ENCODE assay signal across 13 mouse cellular contexts in genomic region chr2:163356113-163356840, GRCm38 (mm10). TPM values are rescaled to one million over a fixed set of nuclear protein-coding genes. Genes with fewer than 3 reads are reported as not detected.
DNase-seq lines count a peak whose midpoint lies in the region; ATAC-seq and TF ChIP-seq lines count a peak whose summit lies in the region.
"Had no signal": no experiment of that assay in that cellular context is flagged by ENCODE, and none has a peak within 500 bp of the region (broad histone marks: within the 10 kb centered on the region; RNA-seq: fewer than 3 reads in every experiment).

No protein-coding gene starts in this region.

- peak; percentile 78 for ATAC-seq in heart, embryonic 12.5 days (ENCODE audit: insufficient number of reproducible peaks, low FRiP score)
- ATAC-seq in stomach, embryonic 15.5 days (ENCODE audit: insufficient read depth, low FRiP score, low read depth) = peak; percentile 81; the same call in 1 of the 2 replicates
- no peak for ATAC-seq in stomach, postnatal 0 days (ENCODE audit: low FRiP score, low TSS enrichment)
- peak; percentile 85 for ATAC-seq in liver, embryonic 11.5 days (replicated peaks; ENCODE audit: low FRiP score)
- ATAC-seq: activated CD4-positive, CD25-positive, alpha-beta regulatory T cell, adult 4 months; CD4-positive, CD25-positive, alpha-beta regulatory T cell, adult 4 months had no signal

- no peaks in the 10 kb centered on the region for H3K27me3 ChIP-seq in heart, embryonic 12.5 days (replicated peaks)
- no peaks in the 10 kb centered on the region for H3K27me3 ChIP-seq in stomach, embryonic 15.5 days (replicated peaks)
- no peaks in the 10 kb centered on the region for H3K27me3 ChIP-seq in stomach, postnatal 0 days (ENCODE audit: control insufficient read depth, insufficient read depth, low read length)
- H3K27me3 ChIP-seq in liver, embryonic 11.5 days (replicated peaks; ENCODE audit: control insufficient read depth, insufficient read depth, low read length) = no peaks in the 10 kb centered on the region

- H3K4me2 ChIP-seq in heart, embryonic 12.5 days = peak overlapping the region; percentile 38
- no peak overlapping the region for H3K4me2 ChIP-seq in stomach, embryonic 15.5 days
- H3K4me2 ChIP-seq in stomach, postnatal 0 days (replicated peaks; ENCODE audit: low read depth) = no peak overlapping the region
- peak overlapping the region; percentile 58 for H3K4me2 ChIP-seq in liver, embryonic 11.5 days

- TF ChIP-seq EP300 in stomach, postnatal 0 days (optimal IDR thresholded peaks at IDR 0.05) = no peak

- H3K27ac ChIP-seq in heart, embryonic 12.5 days (ENCODE audit: poor library complexity, severe bottlenecking) = peak overlapping the region; percentile 96
- no peak overlapping the region for H3K27ac ChIP-seq in stomach, embryonic 15.5 days
- H3K27ac ChIP-seq in stomach, postnatal 0 days (replicated peaks) = no peak overlapping the region
- H3K27ac ChIP-seq in liver, embryonic 11.5 days (ENCODE audit: low read depth, low read length) = peak overlapping the region; percentile 89
- H3K27ac ChIP-seq: macrophage had no signal

- intact Hi-C loops in heart, postnatal 10 days (cut with DNase I) = no loop called here

- WGBS in heart, embryonic 12.5 days = 48% methylated on average over 12 of the region's 12 CpGs
- 72% methylated on average over 12 of the region's 12 CpGs for WGBS in stomach, embryonic 15.5 days
- 76% methylated on average over 12 of the region's 12 CpGs for WGBS in stomach, postnatal 0 days
- WGBS in liver, embryonic 11.5 days = 41% methylated on average over 12 of the region's 12 CpGs

- peaks cover 4% of the 10 kb centered on the region; the same call in 1 of the 2 replicates for H3K36me3 ChIP-seq in heart, embryonic 12.5 days
- H3K36me3 ChIP-seq in stomach, embryonic 15.5 days = no peaks in the 10 kb centered on the region
- no peaks in the 10 kb centered on the region for H3K36me3 ChIP-seq in stomach, postnatal 0 days (ENCODE audit: control insufficient read depth, insufficient read depth, low read length)
- H3K36me3 ChIP-seq in liver, embryonic 11.5 days (ENCODE audit: control insufficient read depth, insufficient read depth, low read length) = no peaks in the 10 kb centered on the region

- TF ChIP-seq CTCF in stomach, postnatal 0 days (IDR thresholded peaks at IDR 0.05; ENCODE audit: low read depth) = no peak

- peaks cover 88% of the 10 kb centered on the region for H3K4me1 ChIP-seq in heart, embryonic 12.5 days (replicated peaks)
- peaks cover 4% of the 10 kb centered on the region; the same call in 1 of the 2 replicates for H3K4me1 ChIP-seq in stomach, embryonic 15.5 days
- H3K4me1 ChIP-seq in stomach, postnatal 0 days (replicated peaks; ENCODE audit: control insufficient read depth, insufficient read depth) = no peaks in the 10 kb centered on the region
- H3K4me1 ChIP-seq in liver, embryonic 11.5 days (replicated peaks; ENCODE audit: control insufficient read depth, insufficient read depth, low read length) = peaks cover 24% of the 10 kb centered on the region

- peak overlapping the region; percentile 58 for H3K9ac ChIP-seq in heart, embryonic 12.5 days
- no peak overlapping the region for H3K9ac ChIP-seq in stomach, embryonic 15.5 days
- H3K9ac ChIP-seq in stomach, postnatal 0 days (ENCODE audit: low read length) = no peak overlapping the region
- peak overlapping the region; percentile 45 for H3K9ac ChIP-seq in liver, embryonic 11.5 days (ENCODE audit: low read depth, low read length)

- H3K9me3 ChIP-seq in heart, embryonic 12.5 days (replicated peaks) = no peaks in the 10 kb centered on the region
- H3K9me3 ChIP-seq in stomach, embryonic 15.5 days = no peaks in the 10 kb centered on the region
- H3K9me3 ChIP-seq in stomach, postnatal 0 days (ENCODE audit: control insufficient read depth, low read length) = no peaks in the 10 kb centered on the region
- H3K9me3 ChIP-seq in liver, embryonic 11.5 days (ENCODE audit: control insufficient read depth, low read length) = no peaks in the 10 kb centered on the region

- H3K4me3 ChIP-seq in heart, embryonic 12.5 days = peak overlapping the region; percentile 23
- no peak overlapping the region for H3K4me3 ChIP-seq in stomach, embryonic 15.5 days (replicated peaks)
- no peak overlapping the region for H3K4me3 ChIP-seq in stomach, postnatal 0 days (ENCODE audit: low read depth, low read length)
- peak overlapping the region; percentile 43 for H3K4me3 ChIP-seq in liver, embryonic 11.5 days (ENCODE audit: low read depth, low read length)

- DNase-seq in heart, postnatal 10 days = no peak
- no peak for DNase-seq in stomach, postnatal 0 days (ENCODE audit: low spot score)
- DNase-seq in liver, embryonic 11.5 days (ENCODE audit: low spot score) = no peak
- no peak for DNase-seq in adrenal gland, postnatal 36 days
- DNase-seq in right cerebral cortex, postnatal 14 days = no peak
- DNase-seq in kidney, postnatal 14 days = no peak
- DNase-seq: kidney, postnatal 4 days had no signal

RNA-seq across cellular contexts. Expression of gene Jph2, which starts 41.5 kb away (rescaled TPM):
- polyA plus RNA-seq in heart, embryonic 12.5 days (2016; fragmentation: Nextera tagmentation; extraction: Ambion mirVana) = 62.5 and 62.7 TPM in 2 replicates
- total RNA-seq in heart, postnatal 10 days (2021) = 100 to 1,000 TPM; 378 to 449 TPM
- polyA plus RNA-seq in stomach, embryonic 15.5 days (2015; fragmentation: Nextera tagmentation; extraction: Ambion mirVana) = 12.7 and 13.1 TPM in 2 replicates
- 13.6 and 13.9 TPM in 2 replicates for polyA plus RNA-seq in stomach, postnatal 0 days (2015; fragmentation: Nextera tagmentation; extraction: Ambion mirVana)
- polyA plus RNA-seq in liver, embryonic 11.5 days (2014; fragmentation: Nextera tagmentation; extraction: Ambion mirVana) = 0.19 and 0.26 TPM in 2 replicates
- 1 to 10 TPM; 3.4 to 5.3 TPM for total RNA-seq in adrenal gland, postnatal 36 days (2021)
- total RNA-seq: granulocyte monocyte progenitor cell, adult 5-6 weeks had no signal
- polyA plus RNA-seq: activated CD4-positive, CD25-positive, alpha-beta regulatory T cell, adult 4 months; CD4-positive, CD25-positive, alpha-beta regulatory T cell, adult 4 months; macrophage had no signal

Comparison
In these comparisons a context has a peak if more than half of its experiments do, and no peak if none do; other contexts are left out.
1. H3K27ac ChIP-seq: peak in heart, embryonic 12.5 days (single experiment) and liver, embryonic 11.5 days (single experiment); none in stomach, embryonic 15.5 days (single experiment) and stomach, postnatal 0 days (single experiment).
2. H3K4me2 ChIP-seq: peak in heart, embryonic 12.5 days (single experiment) and liver, embryonic 11.5 days (single experiment); none in stomach, embryonic 15.5 days (single experiment) and stomach, postnatal 0 days (single experiment).
3. H3K4me3 ChIP-seq: peak in heart, embryonic 12.5 days (single experiment) and liver, embryonic 11.5 days (single experiment); none in stomach, embryonic 15.5 days (single experiment) and stomach, postnatal 0 days (single experiment).
4. H3K9ac ChIP-seq: peak in heart, embryonic 12.5 days (single experiment) and liver, embryonic 11.5 days (single experiment); none in stomach, embryonic 15.5 days (single experiment) and stomach, postnatal 0 days (single experiment).
5. RNA of gene Jph2, which starts 41.5 kb away (polyA plus RNA-seq): 62.5 to 62.7 TPM in heart, embryonic 12.5 days, 13.6 to 13.9 TPM in stomach, postnatal 0 days and 12.7 to 13.1 TPM in stomach, embryonic 15.5 days; 0.19 to 0.26 TPM in liver, embryonic 11.5 days; every median in the first group is over 10 times any median in the second.